Mouse (Mus musculus) lung, adult 2 months (tissue): ENCODE data around the gene B430305J03Rik. TPM values are rescaled to one million over a fixed set of nuclear protein-coding genes. Genes with fewer than 3 reads are reported as not detected.

ENCODE experiments used
- DNase-seq: peaks from one replicate; pipeline ENCODE4 v3.0.0; 2022
- H3K4me1 ChIP-seq: fragments of 200-500 bp; 2 replicates; pipeline ENCODE4 v1.6.1; 2011; ENCODE audit warnings: low read length; ENCODE audit not compliant: control insufficient read depth, insufficient read depth
- H3K4me3 ChIP-seq: fragments of 200-500 bp; replicated peaks from 2 replicates; pipeline ENCODE3; 2011; ENCODE audit warnings: low read depth, mild to moderate bottlenecking, control low read depth, low read length; ENCODE audit errors: extremely low read depth
- CTCF ChIP-seq: fragments of 200-500 bp; IDR thresholded peaks from 2 replicates; pipeline ENCODE4 v1.5.1; 2011; ENCODE audit warnings: mild to moderate bottlenecking, low read length, control low read depth; ENCODE audit not compliant: insufficient read depth
- POLR2A ChIP-seq: fragments of 200-500 bp; IDR thresholded peaks from 2 replicates; pipeline ENCODE4 v1.6.1; 2011; ENCODE audit warnings: low read depth, mild to moderate bottlenecking, control low read depth, low read length, borderline replicate concordance; ENCODE audit errors: extremely low read depth
- WGBS: fragments of 180-500 bp; shearing (Covaris S2); methylation state at CpG from one replicate; pipeline ENCODE4 v1.1.7; 2018; 5-methylcytosine and 5-hydroxymethylcytosine counted together
- polyA plus RNA-seq: library from polyadenylated mRNA; depleted of rRNA; stranded (reverse); fragments of >200 nt; gene quantifications from 2 replicates; pipeline ENCODE4 v1.2.3, GENCODE M21; 2012; rRNA removed

B430305J03Rik gene
- polyA plus RNA-seq, 1 experiment, result 0.14 TPM

DNA sequence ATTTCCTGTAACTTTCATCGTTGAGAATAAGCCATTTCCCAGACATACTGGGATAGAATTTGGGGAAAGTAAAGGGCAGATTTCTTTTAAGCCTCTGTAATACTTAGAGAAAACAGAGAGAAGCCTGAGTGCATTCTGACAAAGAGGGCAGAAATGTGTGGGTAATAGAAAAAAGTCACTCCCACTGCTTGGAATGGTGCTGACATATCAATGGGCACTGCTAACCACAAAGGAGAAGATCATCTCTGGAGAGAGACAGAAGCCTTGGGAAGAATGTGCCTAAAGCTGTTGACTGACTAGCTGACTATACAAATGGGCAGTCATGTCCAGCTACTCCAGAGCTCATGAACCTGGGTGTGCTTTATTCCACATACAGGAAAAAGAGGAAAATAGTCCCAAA is 10.3 kb downstream of the B430305J03Rik start:
- WGBS, result 67% methylated on average over 1 of the region's 1 CpGs
- no peak for DNase-seq
- no peak overlapping the region for H3K4me3 ChIP-seq
- no peaks in the 10 kb centered on the region for H3K4me1 ChIP-seq
- TF ChIP-seq POLR2A, result no peak
- no peak for TF ChIP-seq CTCF

DNA sequence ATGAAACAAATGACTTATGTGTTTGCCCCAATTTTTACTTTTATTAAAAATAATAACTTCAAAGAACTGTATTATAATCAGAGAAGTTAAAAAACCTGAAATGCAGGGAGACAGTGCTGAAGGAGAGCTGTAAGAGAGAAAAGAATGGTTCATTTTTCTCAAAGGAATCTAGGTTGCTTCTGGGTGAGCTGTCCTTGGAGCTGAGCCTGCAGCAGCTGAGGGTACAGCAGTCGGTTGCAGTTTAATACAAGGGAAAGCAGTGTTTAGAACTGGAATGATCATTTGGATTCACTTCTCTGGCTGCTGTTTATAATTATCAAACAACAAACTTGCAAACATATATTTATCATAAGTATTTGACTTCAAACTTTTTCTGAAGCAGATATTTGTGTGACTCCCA is 16.3 kb downstream of the B430305J03Rik start:
- TF ChIP-seq POLR2A, result no peak
- no peak for TF ChIP-seq CTCF
- no peak for DNase-seq
- WGBS, result 75% methylated on average over 1 of the region's 1 CpGs
- no peaks in the 10 kb centered on the region for H3K4me1 ChIP-seq
- H3K4me3 ChIP-seq, result no peak overlapping the region

DNA sequence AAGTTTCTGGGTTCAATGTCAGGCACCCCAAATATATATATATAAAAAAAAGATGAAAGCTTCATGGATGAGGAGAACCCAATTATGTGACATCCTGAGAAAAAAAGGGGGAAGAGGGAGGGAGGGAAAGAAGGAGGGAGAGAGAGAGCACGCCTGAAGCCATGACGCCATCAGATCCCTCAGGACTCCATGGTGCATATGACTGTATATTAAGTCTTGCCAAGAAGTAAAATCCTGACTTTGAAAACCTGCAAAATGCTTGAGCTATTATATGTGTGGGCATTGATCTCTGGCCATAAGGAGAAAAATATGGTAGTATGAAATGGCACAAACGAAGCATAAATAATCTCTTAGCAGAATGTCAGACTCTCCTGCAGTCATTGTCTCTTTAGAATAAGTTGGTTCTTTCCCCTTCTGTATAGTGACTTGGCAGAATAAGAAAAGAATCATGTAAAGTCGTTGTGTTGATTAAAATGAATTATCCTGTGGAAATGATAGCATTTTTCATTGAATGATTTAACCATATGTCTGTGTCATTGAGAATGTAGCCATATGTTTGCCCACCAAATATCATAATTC is 17.6 kb downstream of the B430305J03Rik start:
- no peak for DNase-seq
- 77% methylated on average over 4 of the region's 4 CpGs for WGBS
- H3K4me3 ChIP-seq, result no peak overlapping the region
- H3K4me1 ChIP-seq, result no peaks in the 10 kb centered on the region
- TF ChIP-seq CTCF (no peak), POLR2A (no peak)

DNA sequence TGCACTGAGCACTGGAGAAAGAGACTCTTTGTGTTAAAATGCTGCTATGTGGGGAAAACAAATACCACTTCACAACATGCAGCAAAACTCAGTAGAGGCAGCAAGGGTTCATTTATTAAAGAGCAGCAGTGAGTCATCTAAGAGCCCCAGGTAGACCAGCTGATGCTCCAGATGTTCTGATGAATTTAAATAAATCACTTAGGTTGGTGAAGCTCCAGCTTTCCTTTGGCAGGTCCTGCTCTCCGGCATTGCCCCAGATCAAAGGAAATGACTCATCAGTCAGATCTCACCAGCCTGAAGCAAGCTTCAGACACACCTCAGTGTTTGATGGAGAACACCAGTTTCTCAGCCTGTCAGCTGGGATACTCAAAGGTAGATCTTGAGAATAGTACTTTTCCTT is 20.1 kb downstream of the B430305J03Rik start:
- Histone ChIP-seq H3K4me3 (no peak overlapping the region), H3K4me1 (no peaks in the 10 kb centered on the region)
- TF ChIP-seq POLR2A, result no peak
- TF ChIP-seq CTCF, result no peak
- 13% methylated on average over 1 of the region's 1 CpGs for WGBS
- no peak for DNase-seq

DNA sequence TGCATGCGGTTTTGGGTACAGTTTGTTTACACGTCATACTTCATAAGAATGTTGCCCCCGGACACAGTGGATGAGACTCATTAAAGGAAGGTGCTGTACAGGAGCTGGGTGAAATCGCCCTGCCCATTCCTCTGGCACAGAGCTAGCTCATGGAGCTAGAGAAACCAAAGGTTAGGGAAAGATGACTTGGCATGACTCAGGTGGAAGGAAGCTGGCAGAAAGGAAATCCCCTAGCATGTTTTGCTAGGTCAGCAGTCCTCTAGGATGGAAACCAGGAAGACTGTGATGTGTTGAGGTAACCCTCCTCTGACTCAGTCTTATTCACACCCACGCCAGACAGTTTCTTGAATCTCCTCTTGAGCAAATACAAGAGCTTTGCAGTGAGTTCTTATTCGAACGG is 21.7 kb downstream of the B430305J03Rik start:
- H3K4me3 ChIP-seq, result no peak overlapping the region
- 48% methylated on average over 7 of the region's 7 CpGs for WGBS
- no peak for TF ChIP-seq POLR2A
- TF ChIP-seq CTCF, result no peak
- no peaks in the 10 kb centered on the region for H3K4me1 ChIP-seq
- DNase-seq, result no peak

DNA sequence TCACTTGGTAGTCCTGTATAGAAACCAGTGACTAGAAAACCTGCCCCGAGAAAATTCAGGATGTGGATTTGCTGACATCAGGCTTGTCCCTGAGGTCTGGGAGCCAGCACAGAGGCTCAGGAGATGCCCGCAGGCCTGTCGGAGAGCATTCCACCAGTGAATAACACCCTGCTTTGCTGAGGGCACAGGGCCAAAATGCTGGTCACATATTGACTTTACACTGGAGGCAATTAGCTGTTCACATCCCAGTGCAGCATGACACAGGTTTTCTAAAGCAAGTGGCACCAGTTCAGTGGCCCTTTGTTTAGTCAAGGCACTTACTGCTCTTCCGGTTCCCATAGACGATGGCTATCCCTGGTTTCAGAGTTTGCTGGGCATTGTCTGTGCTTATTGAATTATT is 25.4 kb downstream of the B430305J03Rik start:
- TF ChIP-seq POLR2A, result no peak
- TF ChIP-seq CTCF, result no peak
- no peak overlapping the region for H3K4me3 ChIP-seq
- no peaks in the 10 kb centered on the region for H3K4me1 ChIP-seq
- no peak for DNase-seq
- 65% methylated on average over 5 of the region's 5 CpGs for WGBS

DNA sequence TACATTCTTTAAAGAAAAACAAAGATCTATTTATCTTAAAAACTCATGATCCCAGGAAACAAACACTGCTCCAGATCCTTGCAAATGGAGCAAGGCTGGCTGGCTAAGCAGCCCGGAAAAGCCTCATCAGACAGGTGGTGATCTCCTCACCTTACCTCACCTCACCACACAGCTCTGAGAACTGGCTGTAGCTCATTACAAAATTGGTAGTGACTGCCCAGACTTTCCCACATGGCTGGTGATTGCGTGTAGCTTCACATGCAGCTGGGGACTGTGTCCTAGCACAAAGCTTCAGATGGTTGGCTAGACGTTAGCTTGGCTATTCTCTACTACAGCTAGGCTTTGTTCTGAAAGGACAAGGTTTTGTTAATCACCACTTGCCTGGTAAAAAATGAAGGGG is 28.5 kb downstream of the B430305J03Rik start:
- no peak overlapping the region for H3K4me3 ChIP-seq
- no peak for TF ChIP-seq POLR2A
- TF ChIP-seq CTCF, result no peak
- no peaks in the 10 kb centered on the region for H3K4me1 ChIP-seq
- 67% methylated on average over 3 of the region's 3 CpGs for WGBS
- no peak for DNase-seq

DNA sequence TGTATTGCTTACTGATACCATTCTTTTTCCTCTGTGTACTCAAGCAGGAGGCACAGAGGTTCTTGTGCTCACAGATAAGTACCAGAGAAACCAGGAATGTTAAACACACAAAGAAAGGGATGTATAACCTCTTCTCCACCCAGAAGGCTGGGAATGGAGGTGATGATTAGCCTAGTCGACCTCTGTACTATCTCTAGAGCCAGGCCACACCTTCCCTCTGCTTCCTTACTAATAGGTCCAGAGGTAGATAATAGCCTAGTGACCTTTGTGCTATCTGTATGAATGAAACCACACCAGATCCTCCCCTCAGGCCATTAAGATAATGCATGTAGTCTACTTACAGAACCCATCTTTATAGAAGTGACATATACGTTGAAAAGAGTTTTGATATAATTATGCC is 29.5 kb downstream of the B430305J03Rik start:
- 34% methylated on average over 2 of the region's 2 CpGs for WGBS
- TF ChIP-seq POLR2A (no peak), CTCF (no peak)
- no peaks in the 10 kb centered on the region for H3K4me1 ChIP-seq
- no peak overlapping the region for H3K4me3 ChIP-seq
- DNase-seq, result no peak

DNA sequence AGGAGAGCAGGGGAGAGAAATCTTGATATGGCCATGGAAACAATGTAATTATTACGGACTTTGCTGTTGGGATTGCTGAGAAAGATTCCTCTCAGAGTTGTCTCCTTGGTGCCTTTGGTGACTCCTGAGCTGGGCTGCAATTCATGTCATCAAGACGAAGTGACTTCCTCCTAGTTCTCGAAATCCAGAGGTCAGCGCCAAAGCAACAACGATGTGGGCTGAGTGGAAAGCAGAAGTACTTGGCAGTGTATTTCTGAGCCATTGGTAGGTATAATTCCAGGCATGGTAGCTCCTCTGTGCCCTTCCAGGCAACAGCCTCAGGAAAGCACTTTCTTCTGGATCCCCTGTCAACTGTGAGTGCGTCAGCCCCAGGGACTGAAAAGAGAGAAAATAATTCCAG is 44.1 kb downstream of the B430305J03Rik start:
- no peak for DNase-seq
- 69% methylated on average over 6 of the region's 6 CpGs for WGBS
- no peaks in the 10 kb centered on the region for H3K4me1 ChIP-seq

DNA sequence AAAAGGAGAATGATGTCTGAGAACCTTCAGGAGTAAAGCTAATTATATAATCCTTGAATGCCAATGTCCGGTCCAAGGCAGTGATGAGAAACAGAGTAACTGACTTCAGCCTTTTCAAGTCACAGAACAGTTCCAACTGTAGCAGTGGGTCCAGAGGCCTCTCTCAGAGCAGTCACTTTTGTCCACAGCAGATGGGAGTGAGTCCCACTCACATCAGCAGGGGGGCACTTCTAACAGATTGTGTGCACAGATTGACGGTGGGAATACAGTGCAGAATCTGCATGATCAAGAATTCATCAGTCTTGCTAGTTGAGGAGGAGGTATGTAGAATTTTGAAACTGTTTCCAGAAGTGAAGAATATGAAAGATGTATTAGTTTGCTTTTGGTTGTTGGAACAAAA is 45.7 kb downstream of the B430305J03Rik start:
- H3K4me1 ChIP-seq, result no peaks in the 10 kb centered on the region
- no peak overlapping the region for H3K4me3 ChIP-seq
- WGBS, result 82% methylated on average over 2 of the region's 2 CpGs
- no peak for DNase-seq
- TF ChIP-seq CTCF (no peak), POLR2A (no peak)

More for the DNA sequence above, 44.1 kb downstream of the B430305J03Rik start:
- no peak for TF ChIP-seq CTCF
- TF ChIP-seq POLR2A, result no peak
- no peak overlapping the region for H3K4me3 ChIP-seq

DNA sequence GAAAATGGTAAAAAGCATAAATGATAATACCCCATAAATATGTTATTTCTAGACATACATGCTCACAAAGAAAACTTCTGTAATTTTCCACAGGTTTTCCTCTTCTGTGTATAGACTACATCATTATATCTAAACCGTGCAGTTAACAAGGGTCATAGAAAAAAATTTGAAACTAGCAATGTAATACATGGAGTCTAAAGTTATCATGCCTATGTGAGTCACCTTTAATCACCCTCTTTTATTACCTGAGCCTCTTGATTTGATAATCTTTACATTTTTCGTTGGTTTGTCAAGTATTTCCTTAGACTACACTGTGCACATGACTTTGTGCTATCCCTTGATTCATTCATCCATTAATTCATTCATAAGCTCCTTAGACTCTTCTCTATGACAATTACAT is 50.7 kb downstream of the B430305J03Rik start:
- Histone ChIP-seq H3K4me3 (no peak overlapping the region), H3K4me1 (no peaks in the 10 kb centered on the region)
- 67% methylated on average over 2 of the region's 2 CpGs for WGBS
- no peak for DNase-seq
- no peak for TF ChIP-seq CTCF
- TF ChIP-seq POLR2A, result no peak

Other genes with a start within 250 kb of the B430305J03Rik start
- gene Rap2b, start 4.3 kb downstream of the B430305J03Rik start, polyA plus RNA-seq, result 4.1 and 5.1 TPM in 2 replicates